Mouse (Mus musculus) gastrocnemius, postnatal 14 days (tissue): ENCODE data around the gene Hist1h2af. TPM values are rescaled to one million over a fixed set of nuclear protein-coding genes. Genes with fewer than 3 reads are reported as not detected.
A peak's percentile ranks its signal among the peaks of the same experiment; 100 is the strongest.
"Not testable (repeated sequence)": the region's sequence is repeated elsewhere in the genome, so short reads cannot be mapped to it uniquely, and the experiment has no call there.

ENCODE experiments used
- DNase-seq: peaks from one replicate; pipeline ENCODE4 v3.0.0; 2021; ENCODE audit warnings: mixed read lengths
- intact Hi-C: fragments of 180-260 bp; cut with DNase I; formaldehyde crosslinking; loops from one replicate; pipeline ENCODE4 v1.15.1; 2025; ENCODE audit warnings: low total_unique reads
- total RNA-seq, 2 experiments: library from RNA; stranded (reverse); gene quantifications; 2 replicates each; pipeline ENCODE4 v1.2.3; 2021

Gene Hist1h2af
- total RNA-seq, 2 experiments from 2014 or later = 61.2 to 77.1 TPM

- no peak for DNase-seq
- intact Hi-C loops = no loop called here
Observed at GRCm38 (mm10) chr13:23546694-23547093, 13.0 kb downstream of the Hist1h2af start.

GRCm38 (mm10) chr13:23550761-23551145, 17.0 kb downstream of the Hist1h2af start:
- no peak for DNase-seq
- intact Hi-C loops = no loop called here

GRCm38 (mm10) chr13:23551146-23551834, 17.6 kb downstream of the Hist1h2af start, which contains the start of gene Hist1h4f:
Gene Hist1h4f (minus strand): TSS chr13:23551648.
- intact Hi-C loops = not testable (repeated sequence)
- peak; percentile 63 for DNase-seq

GRCm38 (mm10) chr13:23551931-23552914, 18.5 kb downstream of the Hist1h2af start:
- no peak for DNase-seq
- intact Hi-C loops = no loop called here

DNA sequence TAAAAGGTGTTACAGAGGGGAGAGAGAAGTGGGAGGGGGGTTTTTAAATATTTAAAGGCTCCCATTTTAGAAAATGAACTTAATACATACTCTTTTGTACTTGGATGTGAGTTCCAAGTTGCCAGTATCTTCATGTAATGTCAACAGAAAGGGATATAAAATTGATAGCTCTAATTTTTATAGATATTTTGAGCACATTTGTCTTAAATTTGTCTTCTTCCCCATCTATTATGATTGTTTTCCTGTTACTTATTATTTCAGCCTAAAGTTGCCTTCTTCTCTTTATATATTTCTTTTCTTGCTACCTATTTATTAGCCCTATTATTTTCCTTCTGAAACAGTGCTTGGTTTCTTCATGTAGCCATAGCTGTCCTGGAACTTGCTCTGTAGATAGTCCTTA, 19.3 kb downstream of the Hist1h2af start, which contains the start of gene Hist1h1d:
Hist1h1d (plus strand) TSS at position 301 of the 400 bp plus-strand sequence.
- intact Hi-C loops = no loop called here
- DNase-seq = no peak

- intact Hi-C loops = no loop called here
- no peak for DNase-seq
Observed at GRCm38 (mm10) chr13:23554393-23554792, 20.7 kb downstream of the Hist1h2af start.

DNA sequence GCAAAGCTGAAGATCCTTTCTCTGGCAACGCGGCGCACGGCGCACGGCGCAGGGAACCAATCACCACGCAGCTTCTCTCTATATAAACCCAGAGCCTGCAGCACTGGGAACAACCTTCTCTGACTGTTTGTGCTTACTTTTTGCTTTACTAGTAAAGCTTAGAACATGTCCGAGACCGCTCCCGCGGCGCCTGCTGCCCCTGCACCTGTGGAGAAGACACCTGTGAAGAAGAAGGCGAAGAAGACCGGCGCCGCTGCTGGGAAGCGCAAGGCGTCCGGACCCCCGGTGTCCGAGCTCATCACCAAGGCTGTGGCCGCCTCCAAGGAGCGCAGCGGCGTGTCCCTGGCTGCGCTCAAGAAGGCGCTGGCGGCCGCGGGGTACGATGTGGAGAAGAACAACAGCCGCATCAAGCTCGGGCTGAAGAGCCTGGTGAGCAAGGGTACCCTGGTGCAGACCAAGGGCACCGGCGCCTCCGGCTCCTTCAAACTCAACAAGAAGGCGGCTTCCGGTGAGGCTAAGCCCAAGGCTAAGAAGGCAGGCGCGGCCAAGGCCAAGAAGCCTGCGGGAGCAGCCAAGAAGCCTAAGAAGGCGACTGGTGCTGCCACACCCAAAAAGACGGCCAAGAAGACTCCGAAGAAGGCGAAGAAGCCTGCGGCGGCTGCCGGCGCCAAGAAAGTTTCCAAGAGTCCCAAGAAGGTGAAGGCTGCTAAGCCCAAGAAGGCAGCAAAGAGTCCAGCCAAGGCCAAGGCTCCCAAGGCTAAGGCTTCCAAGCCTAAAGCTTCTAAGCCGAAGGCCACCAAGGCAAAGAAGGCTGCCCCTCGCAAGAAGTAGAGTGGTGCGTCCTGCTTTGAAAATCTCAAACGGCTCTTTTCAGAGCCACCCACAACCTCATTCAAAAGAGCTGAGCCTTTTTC, 21.5 kb downstream of the Hist1h2af start:
- DNase-seq = peak; percentile 56
- intact Hi-C loops = no loop called here

GRCm38 (mm10) chr13:23555839-23556416, 22.2 kb downstream of the Hist1h2af start:
- intact Hi-C loops = no loop called here
- DNase-seq = peak; percentile 32

DNA sequence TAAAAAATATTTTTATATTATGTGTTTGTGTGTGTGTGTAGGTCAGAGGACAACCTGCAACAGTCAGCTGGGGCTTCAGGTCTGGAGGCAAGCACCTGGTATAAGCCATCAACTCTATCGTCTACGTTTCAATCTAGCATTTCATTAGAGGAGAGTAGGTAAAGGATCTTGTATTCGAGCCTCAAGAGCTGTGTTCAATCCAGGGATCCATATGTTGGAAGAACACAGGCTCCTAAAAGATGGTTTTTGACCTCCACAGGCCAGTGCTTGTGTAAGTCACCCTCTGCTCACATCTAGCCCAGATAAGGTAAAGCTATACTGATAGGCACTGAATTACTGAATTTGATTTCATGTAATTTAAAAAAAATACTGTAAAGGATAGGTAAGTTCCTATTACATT, 23.2 kb downstream of the Hist1h2af start:
- intact Hi-C loops = no loop called here
- DNase-seq = no peak

DNA sequence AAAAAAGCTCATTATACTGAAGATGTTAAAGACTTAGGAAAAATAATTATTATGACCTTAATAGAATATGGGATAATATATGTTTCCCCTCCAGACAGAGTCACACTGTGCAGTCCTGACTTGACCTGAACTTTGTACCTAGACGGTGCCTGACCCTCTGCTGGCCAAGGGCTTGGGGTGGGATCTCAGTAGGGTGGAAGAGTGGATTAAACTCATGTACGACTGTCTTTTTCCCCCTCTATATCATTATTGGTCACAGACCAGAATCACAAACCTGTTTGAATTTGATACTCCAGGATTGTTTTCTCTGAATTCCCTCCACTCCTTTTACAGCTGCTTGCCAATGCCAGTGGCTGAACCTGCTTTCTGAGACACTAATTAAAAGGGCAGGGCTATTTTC, 27.0 kb downstream of the Hist1h2af start:
- DNase-seq, intact Hi-C loops: not testable (repeated sequence)

GRCm38 (mm10) chr13:23561531-23561882, 27.8 kb downstream of the Hist1h2af start:
- intact Hi-C loops, DNase-seq: not testable (repeated sequence)

- intact Hi-C loops = not testable (repeated sequence)
Observed at GRCm38 (mm10) chr13:23561883-23562659, 28.4 kb downstream of the Hist1h2af start, which contains the start of gene Hist1h3e. Gene Hist1h3e (minus strand): TSS chr13:23562369.

GRCm38 (mm10) chr13:23562699-23563462, 29.2 kb downstream of the Hist1h2af start:
- DNase-seq = peak; percentile 14
- intact Hi-C loops = no loop called here

More at GRCm38 (mm10) chr13:23561883-23562659, 28.4 kb downstream of the Hist1h2af start, which contains the start of gene Hist1h3e:
- peak; percentile 90 for DNase-seq

- intact Hi-C loops = no loop called here
- DNase-seq = no peak
Observed at GRCm38 (mm10) chr13:23564482-23564881, 30.8 kb downstream of the Hist1h2af start.

GRCm38 (mm10) chr13:23570261-23571021, 36.7 kb downstream of the Hist1h2af start:
- DNase-seq, intact Hi-C loops: not testable (repeated sequence)

- intact Hi-C loops = no loop called here
Observed at GRCm38 (mm10) chr13:23571022-23571503, 37.4 kb downstream of the Hist1h2af start, which contains the start of the genes Hist1h2ae and Hist1h2bg. Gene Hist1h2ae (minus strand): TSS chr13:23571220. Gene Hist1h2bg (plus strand): TSS chr13:23571396.

More at GRCm38 (mm10) chr13:23571022-23571503, 37.4 kb downstream of the Hist1h2af start, which contains the start of the genes Hist1h2ae and Hist1h2bg:
- peak; percentile 15 for DNase-seq
